Mouse (Mus musculus): Measurements from ENCODE around the gene Tubgcp2.

Gene Tubgcp2

GRCm38 (mm10) chr7:139978278-139978892 is 58.1 kb downstream of the Tubgcp2 start, which contains the start of gene 6430531B16Rik:
TSS of gene 6430531B16Rik (minus strand) at chr7:139978755.
- DNase-seq, result peak; percentile 83

DNA sequence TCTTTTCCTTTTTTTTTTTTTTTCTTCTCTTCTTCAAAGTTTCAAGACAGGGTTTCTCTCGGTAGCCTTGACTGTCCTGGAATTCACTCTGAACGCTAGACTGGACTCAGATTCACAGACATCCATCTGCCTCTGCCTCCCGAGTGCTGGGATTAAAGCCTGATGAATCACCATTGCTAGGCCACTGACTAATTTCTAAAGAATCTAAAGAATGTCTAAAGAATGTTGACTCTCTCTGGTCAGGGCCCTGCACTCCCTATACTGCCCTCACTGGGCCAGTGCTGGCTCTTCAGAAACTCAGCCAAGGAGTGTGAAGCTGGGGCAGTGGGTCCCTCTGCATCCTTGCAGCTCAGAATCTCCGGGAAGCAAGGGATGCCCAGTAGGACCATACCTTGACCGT is 61.0 kb downstream of the Tubgcp2 start:
- DNase-seq, result no peak

DNA sequence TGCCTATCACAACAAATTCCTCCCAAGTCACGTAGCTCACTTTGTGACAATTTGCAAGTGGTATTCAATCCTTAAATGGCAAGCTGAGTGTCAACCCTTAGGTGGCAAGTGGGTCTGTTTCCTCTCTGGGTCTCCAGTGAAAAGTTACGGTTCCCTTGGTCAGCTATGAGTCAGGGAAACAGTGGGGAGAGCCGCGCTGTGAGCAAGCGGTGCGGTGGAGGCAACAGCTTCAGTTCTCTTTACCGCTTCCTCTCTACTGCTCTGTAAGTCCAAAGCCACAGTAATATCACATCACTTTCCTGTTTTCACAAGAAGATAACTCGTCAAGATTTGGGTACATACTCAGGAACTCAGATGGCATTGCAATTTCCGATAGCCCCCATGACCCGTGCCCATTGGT is 62.2 kb downstream of the Tubgcp2 start:
- DNase-seq, result peak; percentile 13

- DNase-seq, result no peak
These were observed 63.5 kb downstream of the Tubgcp2 start for GRCm38 (mm10) chr7:139972923-139973331.

DNA sequence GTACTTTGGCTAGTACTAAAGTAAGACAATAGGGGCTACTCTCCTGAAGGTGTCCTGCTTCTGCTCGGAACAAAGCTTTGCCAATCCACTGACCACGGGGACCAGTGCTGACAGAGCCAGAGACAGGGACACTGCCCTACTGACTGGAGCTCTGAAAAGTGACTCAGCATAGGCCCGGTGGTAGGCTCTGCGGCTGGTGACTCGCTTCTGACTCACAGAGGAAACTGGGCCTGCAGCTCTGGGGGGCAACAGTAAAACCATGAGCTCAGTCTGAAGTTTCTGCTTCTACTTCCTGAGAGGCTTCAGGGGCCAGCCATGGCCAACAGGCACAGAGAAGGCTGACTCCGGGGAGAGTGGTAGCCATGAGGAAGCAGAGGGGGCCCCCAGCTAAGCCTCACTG is 65.0 kb downstream of the Tubgcp2 start:
- DNase-seq, result no peak

DNA sequence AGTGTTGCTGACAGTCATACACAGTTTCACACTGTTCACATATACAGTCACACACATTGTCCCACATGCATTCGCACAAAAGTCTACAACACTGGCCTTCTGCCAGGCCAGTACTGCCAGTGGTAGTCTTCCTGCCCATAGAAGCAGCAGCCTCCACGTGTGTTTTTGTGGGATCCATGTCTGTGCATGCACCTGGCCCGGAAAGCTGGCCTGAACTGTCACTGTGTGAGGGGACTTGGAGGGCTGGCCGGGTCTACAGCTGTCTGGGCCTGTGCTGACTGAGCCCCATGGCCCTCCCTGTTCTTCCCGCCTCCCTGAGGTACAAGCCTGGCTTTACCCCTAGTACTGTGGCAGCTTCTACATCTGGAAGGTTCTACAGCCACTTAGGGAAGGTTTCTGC is 65.5 kb downstream of the Tubgcp2 start:
- DNase-seq, result no peak

DNA sequence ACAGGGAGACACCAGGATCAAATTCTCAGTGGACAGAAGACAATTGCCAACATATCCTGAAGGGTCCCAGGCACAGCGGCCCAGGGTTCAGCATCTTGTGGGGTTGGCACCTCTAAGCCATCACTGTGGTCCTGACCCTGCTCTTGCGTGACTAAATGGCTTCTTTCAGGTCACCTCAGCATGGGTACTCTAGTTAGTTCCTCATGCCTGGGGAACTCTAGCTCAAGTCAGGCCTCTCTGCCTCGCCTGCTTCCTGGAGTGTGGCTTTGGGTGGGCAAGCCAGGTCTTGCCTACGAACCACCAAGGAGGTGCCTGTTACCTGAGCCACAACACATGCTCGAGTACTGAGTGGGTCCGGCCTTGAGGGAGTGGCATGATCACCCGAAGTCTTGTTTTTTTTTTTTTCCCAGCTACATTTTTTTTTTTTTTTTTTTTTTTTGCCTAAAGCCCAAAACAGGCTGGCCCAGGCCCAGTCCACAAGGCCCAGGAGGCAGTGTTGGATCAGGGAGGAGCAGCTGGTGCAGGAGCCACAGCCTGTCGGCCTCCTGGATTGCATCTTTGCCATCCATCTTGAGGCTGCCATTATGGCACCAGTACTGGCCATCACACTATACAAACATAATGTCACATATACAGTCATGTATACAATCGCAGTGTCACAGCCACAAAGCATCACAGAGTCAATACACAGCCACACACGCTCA is 66.1 kb downstream of the Tubgcp2 start:
- DNase-seq, result no peak

GRCm38 (mm10) chr7:139969348-139970130 is 66.9 kb downstream of the Tubgcp2 start:
- DNase-seq, result peak; percentile 81

- DNase-seq, result no peak
These were observed 68.0 kb downstream of the Tubgcp2 start for GRCm38 (mm10) chr7:139968428-139968827.

DNA sequence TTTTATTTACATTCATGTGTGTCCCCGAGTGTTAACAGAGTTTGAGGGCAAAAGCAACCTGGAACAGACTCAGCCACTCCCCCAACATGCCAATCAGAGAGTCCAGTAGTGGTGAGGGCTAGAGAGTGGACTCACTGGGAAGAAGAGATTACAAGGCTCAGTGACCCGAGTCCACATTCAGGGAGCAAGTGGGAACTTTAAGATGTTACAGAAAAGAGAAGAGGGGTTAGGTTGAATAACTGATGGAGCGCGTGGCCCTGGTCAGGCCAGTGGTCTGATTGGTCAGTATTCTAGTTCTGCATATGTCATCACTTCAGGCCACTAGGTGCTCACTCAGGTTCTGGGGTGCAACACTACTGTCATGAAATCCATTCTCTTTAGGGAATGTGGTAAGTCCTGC is 69.3 kb downstream of the Tubgcp2 start:
- no peak for DNase-seq

DNA sequence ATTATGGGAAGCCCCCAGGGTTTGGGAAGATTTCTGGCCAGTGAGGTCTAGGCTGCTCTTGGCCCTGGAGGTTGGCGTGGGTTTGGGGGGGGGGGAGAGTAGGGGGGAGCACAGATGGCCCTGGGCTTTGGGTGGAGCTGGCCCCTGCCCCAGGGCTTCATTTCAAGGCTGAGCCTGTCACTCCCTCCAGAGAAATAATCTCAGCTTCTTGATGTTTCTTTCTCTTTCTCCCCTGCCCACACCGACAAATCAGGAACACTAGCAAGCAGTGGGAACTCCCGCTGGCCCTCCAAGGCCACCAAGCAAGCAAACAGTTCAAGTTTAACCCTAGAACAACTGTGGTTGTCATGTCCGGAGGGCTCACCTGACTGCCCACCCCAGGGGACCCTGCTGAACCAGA is 72.7 kb downstream of the Tubgcp2 start:
- DNase-seq, result no peak

DNA sequence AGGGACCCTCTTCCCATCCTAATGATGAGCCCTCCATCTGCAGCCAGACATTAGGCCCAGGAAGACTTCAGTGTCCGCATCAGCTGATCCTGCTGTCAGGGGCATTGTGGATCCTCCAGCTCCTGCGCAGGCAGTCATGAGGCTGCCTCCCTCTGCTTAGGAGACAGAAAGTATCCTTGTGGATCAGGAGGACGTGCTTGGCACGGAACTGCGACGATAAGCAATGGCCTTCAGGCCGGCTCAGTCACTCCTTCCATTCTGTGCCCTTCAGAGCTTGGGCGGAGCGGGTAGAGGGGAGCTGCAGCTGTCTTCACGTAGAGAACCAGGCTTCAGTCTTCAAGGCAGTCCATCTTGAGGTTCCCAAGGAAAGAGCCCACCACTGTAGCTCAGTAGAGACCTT is 75.3 kb downstream of the Tubgcp2 start:
- DNase-seq, result no peak

DNA sequence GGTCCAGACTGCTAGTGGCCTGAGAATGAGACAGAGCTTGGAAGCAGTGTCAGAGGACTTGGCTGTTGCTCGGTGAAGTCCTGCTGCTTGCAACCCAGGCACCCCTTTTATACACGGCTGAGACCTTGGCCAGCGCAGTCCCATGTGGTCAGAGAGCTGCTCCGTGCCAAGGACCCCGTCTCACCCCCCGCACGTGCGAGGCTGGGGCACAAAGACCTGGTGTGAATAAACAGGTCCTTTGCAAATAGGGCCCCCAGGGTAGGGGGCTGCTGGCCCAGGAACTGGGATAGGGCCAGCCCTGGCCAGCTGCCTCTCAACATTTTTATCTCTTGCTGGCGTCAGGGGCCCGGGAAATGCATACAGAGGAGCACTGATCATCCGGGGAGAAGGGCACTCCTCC is 78.5 kb downstream of the Tubgcp2 start:
- no peak for DNase-seq

DNA sequence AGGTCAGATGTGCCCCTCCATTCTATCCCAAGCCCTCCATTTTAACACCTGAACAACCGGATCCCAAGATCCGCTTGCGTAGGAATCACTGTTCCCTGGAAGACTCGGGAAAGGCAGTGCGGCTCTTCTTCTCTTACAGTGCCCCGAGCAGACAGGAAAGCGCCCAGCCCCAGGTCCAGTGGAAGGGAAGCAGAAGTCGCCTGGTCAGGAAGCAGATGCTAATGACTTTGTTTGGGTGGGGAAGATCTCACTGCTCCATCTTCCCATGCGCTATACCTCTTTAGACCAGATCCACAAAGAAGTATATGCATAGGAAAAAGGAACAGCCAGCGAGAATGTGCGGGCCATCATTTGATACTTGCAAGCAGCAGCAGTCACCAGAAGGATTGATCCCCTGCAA is 79.0 kb downstream of the Tubgcp2 start:
- DNase-seq, result no peak

DNA sequence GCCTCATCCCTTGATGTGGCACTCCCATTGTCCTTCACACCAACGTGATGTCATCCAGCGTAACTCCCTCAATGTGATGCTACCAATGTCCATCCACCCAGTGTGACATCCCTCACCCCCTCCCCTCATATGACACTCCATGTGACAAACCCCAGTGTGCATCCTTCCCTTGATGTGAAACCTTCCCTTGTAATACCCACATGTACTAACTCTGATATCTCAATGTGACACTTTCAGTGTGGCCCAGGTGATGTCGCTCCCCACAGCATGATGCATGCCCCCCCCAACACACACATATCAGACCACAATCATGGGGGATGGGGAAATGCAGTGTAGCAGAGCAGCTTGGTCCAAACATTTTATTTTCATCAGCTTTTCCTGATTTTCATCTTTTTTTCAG is 79.8 kb downstream of the Tubgcp2 start:
- DNase-seq, result no peak

DNA sequence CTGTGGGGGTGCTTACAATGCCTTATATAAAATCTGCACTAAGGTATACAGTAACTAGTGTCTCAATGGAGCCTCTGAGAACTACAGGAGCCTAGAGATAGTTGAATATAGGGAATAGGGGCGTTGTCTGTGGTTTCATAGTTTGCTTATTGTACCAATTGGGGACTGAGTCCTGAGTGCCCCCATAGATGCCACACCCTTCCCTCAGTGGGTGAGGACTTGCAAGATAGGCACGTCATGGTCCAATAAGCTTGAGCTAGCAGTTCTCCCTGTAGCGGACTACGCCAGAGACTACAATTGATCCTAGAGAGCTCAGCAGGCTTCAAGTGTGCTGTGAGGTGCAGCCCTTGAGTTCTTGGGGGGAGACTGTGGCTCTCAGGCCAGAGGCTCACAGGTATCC is 81.0 kb downstream of the Tubgcp2 start:
- DNase-seq, result no peak

DNA sequence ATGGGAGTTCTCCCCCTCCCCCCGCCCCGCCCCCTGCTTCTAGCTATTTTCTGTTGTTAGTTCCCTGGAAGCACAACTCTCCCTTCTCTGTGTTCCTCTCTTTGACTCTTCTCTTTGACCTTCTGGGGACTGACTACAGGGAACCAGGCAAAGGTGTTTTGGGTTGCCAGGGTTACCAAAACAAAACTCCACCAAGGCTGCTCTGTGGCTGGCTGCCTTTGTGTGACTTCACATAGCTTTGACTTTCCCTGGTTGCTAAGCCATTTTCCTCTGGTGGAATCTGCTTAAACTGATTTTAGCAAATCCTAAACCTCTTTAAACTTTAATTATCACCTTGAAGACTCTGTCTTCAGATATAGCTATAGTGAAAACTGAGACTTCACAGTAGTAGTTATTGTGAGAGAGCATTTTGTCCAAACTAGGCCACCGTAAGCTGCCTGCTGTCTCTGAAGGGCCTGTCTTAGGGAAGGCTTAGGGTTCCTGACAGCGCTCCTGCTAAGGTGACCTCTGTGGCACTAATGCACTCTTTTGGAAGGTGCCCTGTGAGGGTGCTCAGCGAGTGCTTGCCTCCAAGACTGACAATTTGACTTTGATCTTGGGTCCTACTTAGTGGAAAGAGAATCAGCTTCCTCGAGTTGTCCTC is 84.4 kb downstream of the Tubgcp2 start:
- no peak for DNase-seq

- peak; percentile 22 for DNase-seq
These were observed 85.4 kb downstream of the Tubgcp2 start for GRCm38 (mm10) chr7:139951079-139951478.

DNA sequence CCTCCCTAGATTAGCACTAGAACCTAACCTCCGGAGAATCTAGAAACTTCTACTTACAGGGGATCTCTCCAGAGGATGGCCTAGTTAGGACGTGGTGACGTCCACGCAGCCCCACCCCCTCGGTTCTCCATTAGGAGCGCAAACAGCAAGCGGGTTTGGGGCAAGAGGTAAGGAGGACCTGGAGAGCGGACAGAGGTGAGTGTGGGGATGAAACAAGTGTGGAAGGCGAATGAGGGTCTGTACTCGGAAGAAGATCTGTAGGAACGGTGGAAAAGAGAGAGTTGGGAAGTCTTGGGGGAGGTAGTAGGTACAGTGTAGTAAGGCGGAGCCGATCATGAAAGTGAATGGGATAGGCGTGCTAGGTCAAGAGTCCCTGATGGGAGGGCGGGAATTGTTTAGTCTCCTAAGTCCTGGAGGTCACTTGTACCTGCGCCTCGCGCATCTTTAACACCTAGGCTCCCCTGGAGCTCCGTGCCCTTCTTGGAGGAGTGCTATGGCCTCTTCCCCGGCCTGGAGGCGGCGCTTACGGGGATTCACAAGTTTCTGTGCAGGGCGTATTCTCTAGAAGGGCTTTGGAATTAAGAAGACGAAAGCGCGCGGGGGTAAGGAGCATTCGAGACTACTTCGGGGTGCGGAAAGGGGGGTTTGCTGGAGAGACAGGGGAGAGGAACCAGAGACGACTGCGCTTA is 86.0 kb downstream of the Tubgcp2 start:
- peak; percentile 29 for DNase-seq

DNA sequence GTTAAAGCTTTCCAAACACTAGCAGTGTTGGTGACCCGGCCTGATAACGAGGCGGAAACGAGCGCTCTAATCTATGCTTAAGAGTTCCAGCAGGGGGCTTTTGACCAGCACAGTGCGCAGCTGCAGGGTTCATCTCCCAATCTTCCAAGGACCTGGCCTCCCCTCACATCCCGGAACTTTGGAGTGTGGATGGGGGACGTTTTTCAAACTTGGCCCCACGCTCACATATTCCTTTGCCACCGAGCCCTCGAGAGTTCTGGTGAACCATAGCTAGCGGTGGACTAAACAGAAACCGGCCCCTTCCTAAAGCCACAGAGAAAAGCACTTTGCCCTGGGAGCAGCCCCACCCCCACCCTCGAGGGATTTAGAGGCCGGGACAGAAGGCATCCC is 86.6 kb downstream of the Tubgcp2 start:
- peak; percentile 22 for DNase-seq

DNA sequence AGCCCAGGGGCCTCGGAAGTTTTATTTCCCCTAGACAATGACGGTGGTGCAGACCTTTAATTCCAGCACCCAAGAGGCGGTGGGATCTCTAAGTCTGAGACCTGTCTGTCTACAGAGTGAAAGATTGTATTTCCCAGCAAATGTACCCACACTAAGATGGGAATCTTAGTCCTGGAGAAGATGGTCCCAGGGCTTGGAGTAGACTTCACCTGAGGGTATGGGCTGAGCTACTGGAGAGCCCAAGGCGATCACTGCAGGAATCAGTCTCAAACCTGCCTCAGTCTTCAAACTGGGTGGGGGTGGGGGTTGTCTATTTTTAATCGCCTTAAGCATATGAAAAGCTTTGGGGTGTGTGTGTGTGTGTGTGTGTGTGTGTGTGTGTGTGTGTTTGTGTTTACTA is 90.4 kb downstream of the Tubgcp2 start:
- DNase-seq, result no peak

Data from kidney, adult 9 months (tissue).